Mouse (Mus musculus) olfactory bulb, adult 2 months (tissue): Measurements from ENCODE around the gene Ap2a1. TPM values are rescaled to one million over a fixed set of nuclear protein-coding genes. Genes with fewer than 3 reads are reported as not detected.

Experiments
- H3K27ac ChIP-seq: fragments of 200-500 bp; 2 replicates; pipeline ENCODE4 v1.5.1; 2012; ENCODE audit warnings: low read depth, low read length; ENCODE audit not compliant: insufficient read depth
- H3K4me1 ChIP-seq: fragments of 200-500 bp; 2 replicates; pipeline ENCODE4 v1.6.1; 2012; ENCODE audit warnings: low read length; ENCODE audit not compliant: control insufficient read depth, insufficient read depth
- H3K4me3 ChIP-seq: fragments of 200-500 bp; 2 replicates; pipeline ENCODE4 v1.5.1; 2012; ENCODE audit warnings: mild to moderate bottlenecking, low read depth, low read length, moderate library complexity; ENCODE audit not compliant: insufficient read depth
- CTCF ChIP-seq: fragments of 200-500 bp; IDR thresholded peaks from 2 replicates; pipeline ENCODE4 v1.5.1; 2012; ENCODE audit warnings: low read depth, mild to moderate bottlenecking, low read length, moderate library complexity; ENCODE audit not compliant: insufficient read depth
- POLR2A ChIP-seq: fragments of 200-500 bp; IDR thresholded peaks from 2 replicates; pipeline ENCODE4 v1.6.1; 2012; ENCODE audit warnings: mild to moderate bottlenecking, low read depth, low read length, moderate library complexity; ENCODE audit not compliant: insufficient read depth
- WGBS: fragments of 180-500 bp; shearing (Covaris S2); methylation state at CpG from one replicate; pipeline ENCODE4 v1.1.7; 2018; 5-methylcytosine and 5-hydroxymethylcytosine counted together
- polyA plus RNA-seq: library from polyadenylated mRNA; stranded (reverse); fragments of >200 nt; gene quantifications from 2 replicates; pipeline ENCODE4 v1.2.4, GENCODE M21; 2012; ENCODE audit warnings: low replicate concordance; ENCODE audit not compliant: missing spikeins, insufficient read depth, insufficient read length

Gene Ap2a1
- polyA plus RNA-seq, 1 experiment: not detected

GRCm38 (mm10) chr7:44922530-44922929 is 6.8 kb downstream of the Ap2a1 start:
- Histone ChIP-seq H3K4me3 (no peak overlapping the region), H3K4me1 (peaks cover 26% of the 10 kb centered on the region), H3K27ac (no peak overlapping the region)
- TF ChIP-seq CTCF (no peak), POLR2A (no peak)

GRCm38 (mm10) chr7:44919127-44919526 is 10.2 kb downstream of the Ap2a1 start:
- TF ChIP-seq CTCF: no peak
- no peak for TF ChIP-seq POLR2A
- Histone ChIP-seq H3K27ac (no peak overlapping the region), H3K4me3 (no peak overlapping the region), H3K4me1 (peaks cover 35% of the 10 kb centered on the region)
- WGBS: 48% methylated on average over 5 of the region's 5 CpGs

- H3K4me1 ChIP-seq: peaks cover 35% of the 10 kb centered on the region
- 56% methylated on average over 3 of the region's 3 CpGs for WGBS
- H3K27ac ChIP-seq: peak overlapping the region; percentile 85
- H3K4me3 ChIP-seq: no peak overlapping the region
- no peak for TF ChIP-seq POLR2A
- TF ChIP-seq CTCF: no peak
Observed at GRCm38 (mm10) chr7:44918219-44918618, 11.1 kb downstream of the Ap2a1 start.

- no peak overlapping the region for H3K4me3 ChIP-seq
- H3K27ac ChIP-seq: peak overlapping the region; percentile 85; the same call in 1 of the 2 replicates
- H3K4me1 ChIP-seq: peaks cover 31% of the 10 kb centered on the region
- TF ChIP-seq CTCF (no peak), POLR2A (no peak)
- 83% methylated on average over 4 of the region's 4 CpGs for WGBS
Observed at GRCm38 (mm10) chr7:44916881-44917280, 12.4 kb downstream of the Ap2a1 start.

- Histone ChIP-seq H3K4me1 (peaks cover 28% of the 10 kb centered on the region), H3K27ac (no peak overlapping the region), H3K4me3 (no peak overlapping the region)
- 69% methylated on average over 6 of the region's 6 CpGs for WGBS
- TF ChIP-seq POLR2A (no peak), CTCF (no peak)
Observed at GRCm38 (mm10) chr7:44916191-44916590, 13.1 kb downstream of the Ap2a1 start.

- TF ChIP-seq POLR2A: no peak
- no peak for TF ChIP-seq CTCF
- 87% methylated on average over 9 of the region's 9 CpGs for WGBS
- H3K4me3 ChIP-seq: no peak overlapping the region
- H3K27ac ChIP-seq: no peak overlapping the region
- H3K4me1 ChIP-seq: peaks cover 31% of the 10 kb centered on the region
Observed at GRCm38 (mm10) chr7:44915314-44915713, 14.0 kb downstream of the Ap2a1 start.

- Histone ChIP-seq H3K4me1 (peaks cover 39% of the 10 kb centered on the region), H3K27ac (no peak overlapping the region), H3K4me3 (no peak overlapping the region)
- 62% methylated on average over 2 of the region's 2 CpGs for WGBS
- TF ChIP-seq POLR2A (no peak), CTCF (no peak)
Observed at GRCm38 (mm10) chr7:44914396-44914795, 14.9 kb downstream of the Ap2a1 start.

GRCm38 (mm10) chr7:44908706-44909476 is 20.4 kb downstream of the Ap2a1 start:
- 42% methylated on average over 15 of the region's 15 CpGs for WGBS
- Histone ChIP-seq H3K27ac (peak overlapping the region; percentile 70), H3K4me1 (peaks cover 47% of the 10 kb centered on the region), H3K4me3 (no peak overlapping the region)
- TF ChIP-seq CTCF: no peak
- TF ChIP-seq POLR2A: no peak

GRCm38 (mm10) chr7:44905430-44905829 is 23.9 kb downstream of the Ap2a1 start:
- Histone ChIP-seq H3K4me3 (no peak overlapping the region), H3K4me1 (peaks cover 52% of the 10 kb centered on the region), H3K27ac (no peak overlapping the region)
- 75% methylated on average over 20 of the region's 20 CpGs for WGBS
- TF ChIP-seq CTCF (no peak), POLR2A (no peak)
